Mouse (Mus musculus): ENCODE results near the gene Fnip2. TPM values are rescaled to one million over a fixed set of nuclear protein-coding genes. Genes with fewer than 3 reads are reported as not detected.
"Not testable (repeated sequence)": the region's sequence is repeated elsewhere in the genome, so short reads cannot be mapped to it uniquely, and the experiment has no call there.

Gene Fnip2
- under 1 TPM; 0.13 to 0.40 (median 0.29) TPM for polyA plus RNA-seq (2017; shearing (Covaris generic))

GRCm38 (mm10) chr3:79567703-79568362 lies at the start of gene Fnip2:
Gene Fnip2 (minus strand): TSS chr3:79567796.
- ATAC-seq = peak; percentile 78

DNA sequence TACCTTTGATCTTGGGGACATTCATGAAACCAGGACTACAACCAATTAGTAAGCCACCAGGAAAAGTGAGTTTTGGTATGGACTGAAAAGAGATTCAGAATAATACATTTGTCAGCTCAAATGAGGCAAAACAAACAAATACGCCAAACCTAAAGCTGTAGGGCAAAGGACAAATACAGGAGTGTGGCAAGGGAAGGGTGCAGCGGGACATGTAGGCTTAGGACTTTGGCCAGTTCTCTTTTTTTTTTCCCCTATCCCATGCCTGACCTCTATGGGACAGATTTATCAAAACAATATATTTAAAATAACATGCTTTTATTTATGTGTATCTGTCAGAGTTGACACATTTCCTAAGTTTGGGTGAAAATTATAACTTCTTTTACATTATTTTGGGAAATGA lies 42.3 kb upstream of the Fnip2 start:
- no peak for ATAC-seq

DNA sequence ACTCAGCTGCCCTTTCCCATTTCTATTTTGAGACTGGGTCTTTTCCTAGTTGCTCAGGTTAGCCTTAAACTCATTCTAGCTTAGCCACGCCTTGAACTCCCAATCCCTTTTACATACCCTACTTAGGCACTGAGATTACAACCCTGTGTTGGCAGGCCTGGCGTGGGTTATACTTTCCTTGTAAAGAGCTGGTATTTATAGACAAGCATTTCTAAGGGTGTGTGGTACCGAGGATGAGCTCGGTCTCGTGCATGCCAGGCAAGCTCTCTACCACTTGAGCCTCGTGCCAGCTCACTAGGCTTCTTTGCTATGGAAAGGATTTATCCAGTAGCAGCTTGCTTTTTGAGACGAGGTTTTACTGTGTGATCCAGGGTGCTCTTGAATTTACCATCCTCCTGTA lies 27.9 kb upstream of the Fnip2 start:
- no peak for ATAC-seq

DNA sequence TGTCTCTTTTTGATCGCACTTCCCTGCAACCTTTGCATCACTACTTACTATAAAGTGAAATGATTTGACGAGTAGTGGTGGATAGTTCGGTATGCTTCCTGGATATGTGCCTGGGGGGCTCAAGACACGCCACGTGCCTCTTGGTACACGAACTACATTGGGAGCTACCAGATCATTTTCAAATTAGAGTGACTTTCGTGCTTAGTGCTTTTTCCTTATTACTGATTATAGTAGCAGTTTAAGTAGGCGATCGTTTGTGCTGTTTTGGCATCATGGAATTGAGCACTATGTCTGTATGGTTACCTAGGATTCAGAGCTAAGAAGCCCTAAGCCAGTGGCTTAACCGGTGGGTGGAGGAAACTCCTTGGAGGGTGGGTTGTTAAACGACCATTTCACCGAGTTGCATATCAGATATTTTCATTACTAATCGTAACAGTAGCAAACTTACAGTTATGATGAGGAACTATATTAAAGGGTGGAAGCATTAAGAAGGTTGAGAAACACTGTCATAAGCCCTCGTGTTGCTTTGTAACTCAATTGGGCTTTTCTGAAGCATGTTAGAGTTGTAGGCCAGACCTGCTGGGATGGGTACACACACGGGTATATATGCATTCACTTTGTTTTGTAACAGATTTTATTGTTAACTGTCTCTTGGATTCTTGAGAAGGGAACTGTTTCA lies 24.3 kb upstream of the Fnip2 start:
- no peak for ATAC-seq

DNA sequence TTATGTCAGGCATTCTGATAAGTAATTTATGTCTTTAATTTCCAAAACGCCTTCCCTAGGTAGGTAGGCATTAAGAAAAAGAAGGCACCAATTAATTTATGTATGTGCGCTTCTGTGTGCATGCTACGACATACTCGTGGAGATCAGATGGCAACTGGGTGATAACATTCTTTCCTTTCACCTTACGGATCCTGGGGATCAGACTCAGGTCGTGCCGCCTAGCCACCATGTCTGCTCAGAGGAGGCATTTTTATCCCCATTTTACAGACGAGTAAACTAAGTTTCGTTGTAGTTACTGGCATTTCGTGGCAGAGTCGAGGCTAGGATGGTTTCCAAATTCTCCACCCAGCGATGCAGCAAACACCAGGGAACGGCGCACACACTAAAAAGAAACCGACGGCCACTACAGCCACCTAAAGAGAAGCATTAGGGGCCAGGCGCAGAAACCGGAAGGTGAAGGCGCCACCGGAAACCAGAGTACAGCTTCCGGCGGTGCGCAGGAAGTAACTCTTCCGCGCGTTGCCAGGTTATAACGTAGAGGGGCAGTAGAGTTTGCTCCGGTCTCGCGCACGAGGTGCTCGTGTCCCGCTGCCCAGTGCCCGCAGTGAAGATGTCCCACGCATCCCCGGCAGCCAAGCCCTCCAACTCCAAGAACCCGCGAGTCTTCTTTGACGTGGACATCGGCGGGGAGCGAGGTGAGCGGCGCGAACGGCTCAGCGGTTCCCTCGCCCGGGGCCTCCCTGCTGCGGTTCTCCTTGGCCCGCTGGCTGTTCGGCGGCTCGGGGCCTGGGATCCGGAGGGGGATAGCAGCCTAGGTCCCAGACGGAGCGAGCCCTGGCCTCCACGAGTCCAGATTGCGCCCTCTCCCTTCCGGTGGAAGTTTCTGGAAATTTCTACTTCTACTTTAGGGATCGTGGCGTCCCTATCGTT lies 23.5 kb upstream of the Fnip2 start, which contains the start of gene Ppid:
Gene Ppid, plus strand, starts transcription at position 480 of the 930 bp plus-strand sequence.
- peak; percentile 92 for ATAC-seq

DNA sequence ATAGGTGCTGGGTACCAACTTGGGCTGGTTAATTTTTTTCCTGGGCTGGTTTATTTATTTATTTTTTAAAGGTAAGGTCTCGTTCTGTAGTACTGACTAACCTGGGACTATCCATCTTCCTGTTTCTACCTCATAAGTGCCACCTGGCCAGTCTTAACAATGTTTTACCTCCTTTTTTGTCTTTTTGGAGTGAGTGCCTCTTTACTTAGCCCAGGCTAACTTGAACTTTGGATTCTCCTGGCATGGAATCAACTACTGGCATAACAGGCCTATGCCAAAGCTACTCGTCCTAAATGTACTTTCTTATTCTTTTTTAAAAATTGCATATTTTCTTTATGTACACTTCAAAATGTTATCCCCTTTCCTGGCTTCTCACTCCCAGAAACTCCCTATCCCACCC lies 22.1 kb upstream of the Fnip2 start:
- ATAC-seq = no peak

DNA sequence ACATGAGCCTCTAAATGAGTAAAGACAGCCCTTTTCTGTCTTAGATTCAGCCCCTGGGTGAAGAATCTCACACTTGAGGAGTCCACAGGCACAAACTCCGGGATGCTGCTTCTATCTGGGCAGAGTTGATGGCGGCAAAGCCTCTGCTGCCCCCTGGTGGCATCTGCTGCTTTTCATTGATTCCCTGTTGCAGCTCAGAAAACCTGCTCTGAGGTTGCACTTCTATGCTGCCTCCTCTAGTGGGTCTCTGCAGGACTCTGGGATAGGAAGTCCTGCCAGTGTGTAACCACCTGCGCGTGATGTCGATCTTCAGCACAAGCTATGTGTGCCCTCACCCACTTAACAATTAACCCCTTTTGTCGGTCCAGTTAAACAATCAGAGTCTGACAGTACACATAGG lies 19.2 kb upstream of the Fnip2 start:
- peak; percentile 78 for ATAC-seq

DNA sequence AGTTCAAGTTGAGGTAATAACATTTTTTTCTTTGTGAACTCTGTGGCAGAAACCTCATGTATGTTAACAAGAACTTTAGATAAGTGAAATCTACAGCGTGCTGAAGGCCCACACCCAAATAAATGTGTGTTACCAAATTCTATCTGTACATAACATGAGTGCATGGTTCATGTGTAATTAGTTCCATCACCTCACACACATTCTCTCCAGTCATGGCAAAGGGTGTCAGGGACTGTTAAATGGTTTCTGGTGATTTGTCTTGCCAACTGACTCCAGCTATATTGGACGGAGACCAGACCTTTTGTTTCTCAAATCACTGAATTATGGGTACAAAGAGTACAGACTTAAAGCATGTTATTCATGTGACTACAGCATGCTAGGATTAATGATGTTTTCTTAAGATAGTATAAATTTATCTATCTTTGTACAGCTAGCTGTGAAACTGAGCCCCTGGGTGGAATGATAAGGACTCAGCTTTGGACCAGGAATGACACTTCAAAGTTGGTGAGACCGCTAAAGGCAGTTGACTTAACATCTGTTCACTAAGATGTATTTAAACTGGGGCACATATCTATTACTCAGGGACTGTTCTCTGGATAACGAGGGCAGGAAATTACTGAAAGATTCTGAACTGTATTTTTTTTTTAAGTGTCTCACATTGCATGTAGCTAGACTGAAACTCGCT lies 12.4 kb upstream of the Fnip2 start:
- no peak for ATAC-seq

- ATAC-seq = no peak
Observed at GRCm38 (mm10) chr3:79578164-79578563, 10.6 kb upstream of the Fnip2 start.

DNA sequence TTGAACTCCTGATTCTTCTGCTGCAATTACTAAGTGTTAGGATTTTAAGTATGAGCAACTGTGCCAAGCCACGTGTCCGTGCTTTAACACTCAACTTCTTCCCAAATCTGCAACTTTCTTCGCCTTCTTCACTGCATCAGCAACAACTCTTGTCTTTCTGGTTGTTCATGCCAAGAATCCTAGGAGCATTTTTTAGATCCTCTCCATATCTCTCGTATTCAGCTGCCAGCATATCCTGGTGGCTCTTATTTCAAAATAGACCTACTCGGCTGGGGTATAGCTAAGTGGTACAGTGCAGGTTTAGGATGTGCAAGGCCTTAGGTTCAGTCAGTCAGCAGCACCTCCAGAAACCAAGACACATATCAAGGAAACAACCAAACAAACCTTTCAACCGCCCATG lies 10.0 kb upstream of the Fnip2 start:
- no peak for ATAC-seq

- no peak for ATAC-seq
Observed at GRCm38 (mm10) chr3:79576865-79577264, 9.3 kb upstream of the Fnip2 start.

- no peak for ATAC-seq
Observed at GRCm38 (mm10) chr3:79576468-79576816, 8.8 kb upstream of the Fnip2 start.

DNA sequence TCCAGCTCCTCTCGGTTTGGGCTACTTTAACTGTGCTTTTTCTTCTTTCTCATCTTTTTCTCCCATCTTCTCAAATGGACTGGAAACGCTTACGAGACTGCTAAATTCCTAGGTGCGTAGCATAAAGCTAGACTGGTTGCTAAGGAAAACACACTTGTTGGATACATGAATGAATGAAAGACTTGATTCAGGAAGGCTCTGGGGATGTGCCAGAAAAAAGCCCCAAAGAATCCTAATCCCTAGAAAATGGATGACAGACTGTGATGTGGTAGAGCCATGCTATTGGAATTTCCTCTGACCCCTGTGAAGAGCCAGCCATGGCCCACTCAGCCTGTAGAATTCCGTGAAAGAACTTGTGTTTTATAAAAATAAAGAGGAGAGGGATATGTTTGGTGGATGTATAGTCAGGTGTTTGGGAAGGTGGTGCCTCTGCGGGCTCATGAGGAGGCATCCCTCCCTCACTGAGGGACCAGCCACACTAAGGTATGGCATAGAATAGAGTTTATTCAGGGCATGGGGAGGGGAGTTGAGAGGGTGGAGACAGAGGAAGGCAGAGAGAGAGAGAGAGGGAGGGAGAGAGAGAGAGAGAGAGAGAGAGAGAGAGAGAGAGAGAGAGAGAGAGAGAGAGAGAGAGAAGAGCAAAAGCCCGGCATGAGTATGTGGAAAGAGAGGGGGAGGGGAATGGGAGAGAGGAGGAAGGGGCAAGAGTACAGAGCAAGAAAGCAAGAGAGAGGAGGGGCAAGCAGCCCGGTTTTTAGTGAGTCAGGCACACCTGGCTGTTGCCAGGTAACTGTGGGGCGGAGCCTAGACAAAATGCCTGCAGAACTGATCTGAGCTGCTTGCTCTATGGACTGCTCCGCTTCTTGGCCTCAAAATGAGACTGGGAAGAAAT lies 8.2 kb upstream of the Fnip2 start:
- ATAC-seq = no peak

- no peak for ATAC-seq
Observed at GRCm38 (mm10) chr3:79574336-79574735, 6.7 kb upstream of the Fnip2 start.

- ATAC-seq = not testable (repeated sequence)
Observed at GRCm38 (mm10) chr3:79573376-79573775, 5.8 kb upstream of the Fnip2 start.

- no peak for ATAC-seq
Observed at GRCm38 (mm10) chr3:79572399-79572798, 4.8 kb upstream of the Fnip2 start.

GRCm38 (mm10) chr3:79569351-79569681 lies 1.7 kb upstream of the Fnip2 start:
- ATAC-seq = no peak

- ATAC-seq = no peak
Observed at GRCm38 (mm10) chr3:79568629-79569350, 1.2 kb upstream of the Fnip2 start.

DNA sequence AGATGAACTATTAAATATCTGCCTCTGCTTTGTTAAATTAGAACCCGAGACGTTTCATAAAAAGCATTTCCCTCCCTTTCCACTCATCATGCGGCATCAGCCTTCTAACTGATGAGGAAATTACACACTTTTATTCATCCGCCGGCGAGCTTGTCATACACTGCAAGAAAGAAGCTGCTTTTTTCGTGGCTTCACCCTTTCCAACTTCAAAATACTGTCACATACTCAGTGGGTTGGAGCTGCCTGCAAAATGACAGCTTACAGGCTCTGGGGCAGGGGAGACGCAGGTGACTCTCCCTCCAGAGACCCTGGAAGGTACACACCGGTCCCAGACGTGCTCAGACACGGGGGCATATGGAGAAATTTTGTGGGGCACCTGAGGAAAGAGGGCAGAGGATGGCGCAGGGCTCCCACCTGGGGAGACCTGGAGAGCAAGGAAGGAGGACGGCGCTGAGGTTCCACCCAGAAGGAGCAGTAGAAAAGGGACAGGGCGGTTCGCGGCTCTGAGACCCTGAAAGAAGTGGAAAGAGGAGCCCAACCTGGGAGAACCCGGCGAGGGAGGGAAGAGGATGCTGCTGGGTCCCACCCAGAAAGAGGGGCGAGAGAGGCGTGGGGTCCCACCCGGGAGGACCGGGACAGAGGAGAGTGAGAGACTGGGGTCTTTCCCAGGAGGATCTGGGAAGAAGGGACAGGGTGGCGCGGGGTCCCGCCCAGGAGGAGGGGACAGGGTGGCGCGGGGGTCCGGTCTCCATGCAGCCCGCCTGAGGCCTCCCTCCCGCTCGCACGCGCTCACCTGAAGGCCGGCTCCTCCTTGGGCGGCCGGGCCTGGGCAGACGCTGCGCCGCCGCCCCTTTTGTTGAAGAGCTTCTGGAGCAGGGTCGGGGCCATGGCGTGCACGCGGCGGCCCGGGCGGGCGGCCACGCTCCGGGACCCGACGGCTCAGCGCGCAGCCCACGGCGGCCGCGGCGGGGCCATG lies 592 bp downstream of the Fnip2 start:
- peak; percentile 50 for ATAC-seq
